Mouse (Mus musculus) heart, embryonic 11.5 days (tissue): ENCODE measurements at regions not wholly inside any gene's neighbourhood (a gene's known extent, or its start where the extent isn't known, plus 50 kb on each side); places are given as distances from the start of the nearest gene placed in this dataset.

Source experiments
- ATAC-seq: fragments of 200-750 bp; cut with Nextera tagmentation; replicated peaks from 2 replicates; pipeline ENCODE4 v1.8.0; 2017; ENCODE audit warnings: moderate library complexity; ENCODE audit not compliant: insufficient number of reproducible peaks, low FRiP score, low TSS enrichment
- H3K27ac ChIP-seq: fragments of 300-500 bp; sonication (generic); 2 replicates; pipeline ENCODE4 v1.5.1; 2014; ENCODE audit warnings: mild to moderate bottlenecking, low read depth, low read length
- H3K27me3 ChIP-seq: fragments of 300-500 bp; sonication (generic); 2 replicates; pipeline ENCODE4 v1.6.1; 2014; ENCODE audit warnings: mild to moderate bottlenecking, low read length, mixed read lengths; ENCODE audit not compliant: control insufficient read depth, insufficient read depth
- H3K36me3 ChIP-seq: fragments of 300-500 bp; sonication (generic); 2 replicates; pipeline ENCODE4 v1.6.1; 2014; ENCODE audit warnings: mild to moderate bottlenecking, low read length, moderate library complexity, mixed read lengths; ENCODE audit not compliant: control insufficient read depth, insufficient read depth
- H3K4me1 ChIP-seq: fragments of 300-500 bp; sonication (generic); 2 replicates; pipeline ENCODE4 v1.6.1; 2014; ENCODE audit warnings: low read length; ENCODE audit not compliant: control insufficient read depth, insufficient read depth
- H3K4me2 ChIP-seq: fragments of 300-500 bp; sonication (generic); 2 replicates; pipeline ENCODE4 v1.6.1; 2014; ENCODE audit warnings: mild to moderate bottlenecking, moderate library complexity
- H3K4me3 ChIP-seq: fragments of 300-500 bp; sonication (generic); 2 replicates; pipeline ENCODE4 v1.5.1; 2014; ENCODE audit warnings: low read depth, low read length
- H3K9ac ChIP-seq: fragments of 300-500 bp; sonication (generic); 2 replicates; pipeline ENCODE4 v1.6.1; 2014; ENCODE audit warnings: mild to moderate bottlenecking, low read depth, low read length, moderate library complexity
- H3K9me3 ChIP-seq: fragments of 300-500 bp; sonication (generic); replicated peaks from 2 replicates; pipeline ENCODE4 v1.6.1; 2016; ENCODE audit warnings: low read length; ENCODE audit not compliant: control insufficient read depth
- WGBS: fragments of 180-500 bp; shearing (Covaris S2); extraction: QIAGEN DNeasy Blood & Tissue Kit; methylation state at CpG from one replicate; pipeline ENCODE4 v1.1.7; 2014; ENCODE audit not compliant: insufficient replicate concordance; 5-methylcytosine and 5-hydroxymethylcytosine counted together

- Histone ChIP-seq H3K27me3 (no peaks in the 10 kb centered on the region), H3K36me3 (no peaks in the 10 kb centered on the region), H3K9ac (no peak overlapping the region), H3K4me2 (no peak overlapping the region), H3K27ac (no peak overlapping the region), H3K9me3 (no peaks in the 10 kb centered on the region), H3K4me1 (no peaks in the 10 kb centered on the region), H3K4me3 (no peak overlapping the region)
- no peak for ATAC-seq
- 81% methylated on average over 8 of the region's 8 CpGs for WGBS
Measured at GRCm38 (mm10) chr17:67412546-67413250, 58.4 kb upstream of the Ptprm start.

GRCm38 (mm10) chr17:67409911-67410310 is 55.7 kb upstream of the Ptprm start:
- Histone ChIP-seq H3K4me2 (no peak overlapping the region), H3K27ac (no peak overlapping the region), H3K9ac (no peak overlapping the region), H3K36me3 (no peaks in the 10 kb centered on the region), H3K27me3 (no peaks in the 10 kb centered on the region), H3K4me1 (no peaks in the 10 kb centered on the region), H3K9me3 (no peaks in the 10 kb centered on the region), H3K4me3 (no peak overlapping the region)
- WGBS: 60% methylated on average over 2 of the region's 2 CpGs
- ATAC-seq: no peak

- no peaks in the 10 kb centered on the region for H3K36me3 ChIP-seq
- no peaks in the 10 kb centered on the region for H3K4me1 ChIP-seq
- no peaks in the 10 kb centered on the region for H3K27me3 ChIP-seq
- H3K4me3 ChIP-seq: no peak overlapping the region
- no peak overlapping the region for H3K4me2 ChIP-seq
- WGBS: 76% methylated on average over 2 of the region's 2 CpGs
- no peak overlapping the region for H3K27ac ChIP-seq
- ATAC-seq: no peak
- H3K9ac ChIP-seq: no peak overlapping the region
- no peaks in the 10 kb centered on the region for H3K9me3 ChIP-seq
Measured at GRCm38 (mm10) chr17:67405934-67406333, 51.7 kb upstream of the Ptprm start.
